Mouse (Mus musculus) left cerebral cortex, postnatal 36 days (tissue): ENCODE measurements around the gene Ly6g5b. TPM values are rescaled to one million over a fixed set of nuclear protein-coding genes. Genes with fewer than 3 reads are reported as not detected.
"Not testable (repeated sequence)": the region's sequence is repeated elsewhere in the genome, so short reads cannot be mapped to it uniquely, and the experiment has no call there.

Experiments used
- DNase-seq, 2 experiments: peaks; one replicate each; pipeline ENCODE4 v3.0.0; 2021 to 2022; ENCODE audit warnings: low spot score in 2 of 2, mixed read lengths in 1 of 2
- intact Hi-C: fragments of 180-260 bp; cut with DNase I; formaldehyde crosslinking; loops from one replicate; pipeline ENCODE4 v1.15.1; 2025
- total RNA-seq, 2 experiments: library from RNA; stranded (reverse); gene quantifications; 2 replicates each; pipeline ENCODE4 v1.2.3; 2021

The Ly6g5b gene
- total RNA-seq, 2 experiments from 2014 or later: 0.45 TPM; not detected in 1

GRCm38 (mm10) chr17:35146139-35146538 lies 30.9 kb upstream of the Ly6g5b start:
- intact Hi-C loops: no loop called here
- no peak for DNase-seq

GRCm38 (mm10) chr17:35141971-35142370 lies 26.7 kb upstream of the Ly6g5b start:
- no peak for DNase-seq
- intact Hi-C loops: no loop called here

- no peak for DNase-seq
- intact Hi-C loops: no loop called here
Observed at GRCm38 (mm10) chr17:35140490-35140996, 25.3 kb upstream of the Ly6g5b start.

GRCm38 (mm10) chr17:35139269-35139668 lies 24.0 kb upstream of the Ly6g5b start:
- intact Hi-C loops: no loop called here
- no peak for DNase-seq

GRCm38 (mm10) chr17:35135591-35136320 lies 20.5 kb upstream of the Ly6g5b start:
- intact Hi-C loops: loop anchor here (1.0 kb wide), 1 partner anchor 29 kb away; the partner anchor contains the start of gene Prrc2a
- DNase-seq: no peak

GRCm38 (mm10) chr17:35134801-35135590 lies 19.8 kb upstream of the Ly6g5b start, which contains the start of gene Bag6:
Gene Bag6 (plus strand): TSS chr17:35135178.
- peak; percentile 96 for DNase-seq
- intact Hi-C loops: loop anchor here (1.0 kb wide), 1 partner anchor 29 kb away; the partner anchor contains the start of gene Prrc2a

GRCm38 (mm10) chr17:35133517-35133916 lies 18.3 kb upstream of the Ly6g5b start:
- intact Hi-C loops: no loop called here
- DNase-seq: no peak

- DNase-seq: no peak
- intact Hi-C loops: no loop called here
Observed at GRCm38 (mm10) chr17:35132174-35132560, 16.9 kb upstream of the Ly6g5b start.

GRCm38 (mm10) chr17:35131500-35132173 lies 16.4 kb upstream of the Ly6g5b start, which contains the start of gene Apom:
Gene Apom (minus strand): TSS chr17:35132050.
- intact Hi-C loops: no loop called here
- DNase-seq: no peak

- intact Hi-C loops: no loop called here
- no peak for DNase-seq
Observed at GRCm38 (mm10) chr17:35131038-35131437, 15.8 kb upstream of the Ly6g5b start.

GRCm38 (mm10) chr17:35128996-35129395 lies 13.8 kb upstream of the Ly6g5b start:
- intact Hi-C loops: no loop called here
- no peak for DNase-seq

GRCm38 (mm10) chr17:35127017-35127416 lies 11.8 kb upstream of the Ly6g5b start:
- intact Hi-C loops: no loop called here
- no peak for DNase-seq

GRCm38 (mm10) chr17:35126206-35126611 lies 11.0 kb upstream of the Ly6g5b start, which contains the start of gene D17H6S53E:
Gene D17H6S53E (plus strand): TSS chr17:35126373.
- intact Hi-C loops: no loop called here
- peak; percentile 69 to 78 for DNase-seq

GRCm38 (mm10) chr17:35125578-35125977 lies 10.3 kb upstream of the Ly6g5b start:
- intact Hi-C loops: no loop called here

GRCm38 (mm10) chr17:35125081-35125480 lies 9.9 kb upstream of the Ly6g5b start:
- no peak for DNase-seq
- intact Hi-C loops: no loop called here

More at GRCm38 (mm10) chr17:35125578-35125977, 10.3 kb upstream of the Ly6g5b start:
- no peak for DNase-seq

GRCm38 (mm10) chr17:35124261-35124896 lies 9.2 kb upstream of the Ly6g5b start:
- not testable (repeated sequence) for DNase-seq
- intact Hi-C loops: loop anchor here (5.0 kb wide), 2 partner anchors 102 to 113 kb away; partner anchors contain the start of gene Nfkbil1

- not testable (repeated sequence) for DNase-seq
- intact Hi-C loops: loop anchor here (5.0 kb wide), 2 partner anchors 101 to 114 kb away; partner anchors contain the start of gene Nfkbil1
Observed at GRCm38 (mm10) chr17:35123287-35123686, 8.1 kb upstream of the Ly6g5b start.

GRCm38 (mm10) chr17:35121871-35122303 lies 6.7 kb upstream of the Ly6g5b start, which contains the start of gene Csnk2b:
Gene Csnk2b (minus strand): TSS chr17:35122053.
- intact Hi-C loops: loop anchor here (5.0 kb wide), 2 partner anchors 100 to 115 kb away; partner anchors contain the start of gene Nfkbil1
- peak; percentile 67 to 69 for DNase-seq
